Mouse (Mus musculus) splenic B cell, adult 2 months (primary cell): Measurements from ENCODE around the gene Fam196b.

Experiments
- DNase-seq: peaks from one replicate; pipeline ENCODE4 v3.0.0-alpha.2; 2011; ENCODE audit warnings: low read depth, low spot score
- H3K27me3 ChIP-seq: 2 replicates; pipeline ENCODE4 v1.6.1; 2012; ENCODE audit warnings: mild to moderate bottlenecking, low read length, moderate library complexity, mixed read lengths; ENCODE audit not compliant: control insufficient read depth, poor library complexity, insufficient read depth, severe bottlenecking
- H3K36me3 ChIP-seq: 2 replicates; pipeline ENCODE4 v1.6.1; 2012; ENCODE audit warnings: mild to moderate bottlenecking, low read length, moderate library complexity, mixed read lengths; ENCODE audit not compliant: control insufficient read depth, poor library complexity, insufficient read depth, severe bottlenecking

Fam196b gene

DNA sequence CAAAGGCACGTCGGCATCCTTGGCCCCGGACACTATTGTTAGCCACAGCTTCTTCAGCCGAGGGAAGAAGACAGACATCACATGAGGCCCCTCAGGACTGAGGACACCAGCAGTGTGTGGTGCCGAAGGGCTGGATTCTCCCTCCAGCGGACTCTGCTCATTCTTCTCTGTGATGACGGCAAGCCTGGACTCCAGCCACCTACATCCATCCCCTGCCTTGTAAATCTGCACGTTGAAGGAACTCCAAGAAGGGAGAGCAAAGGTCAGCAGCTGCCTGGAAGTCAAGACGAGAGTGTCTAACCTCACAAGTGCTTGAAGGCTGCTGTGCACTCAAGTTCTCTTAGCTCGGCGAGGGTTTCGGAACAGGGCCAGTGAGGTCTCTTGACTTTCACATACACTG is 40.8 kb downstream of the Fam196b start:
- Histone ChIP-seq H3K27me3 (no peaks in the 10 kb centered on the region), H3K36me3 (peaks cover 2% of the 10 kb centered on the region; the same call in 1 of the 2 replicates)
- DNase-seq: no peak

DNA sequence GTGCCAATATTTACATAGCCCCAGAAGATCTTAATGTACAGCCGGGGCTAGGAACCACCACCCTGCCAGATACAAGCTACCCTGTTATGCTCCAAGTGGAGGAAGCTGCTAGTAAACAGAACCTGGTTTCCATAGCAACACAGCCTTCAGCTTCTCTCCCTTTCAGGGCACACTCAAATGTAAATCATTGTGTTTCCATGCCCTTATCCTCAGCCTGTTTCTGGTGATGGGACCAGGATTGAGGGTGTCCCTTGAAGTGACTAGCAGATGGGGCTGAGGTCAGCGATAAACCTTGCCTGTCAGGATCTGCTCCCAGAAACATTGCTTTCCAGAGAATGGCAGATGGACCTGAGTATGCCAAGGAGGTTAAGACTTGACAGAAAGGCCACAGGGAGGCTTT is 41.5 kb downstream of the Fam196b start:
- H3K36me3 ChIP-seq: peaks cover 2% of the 10 kb centered on the region; the same call in 1 of the 2 replicates
- DNase-seq: peak; percentile 15
- H3K27me3 ChIP-seq: no peaks in the 10 kb centered on the region

DNA sequence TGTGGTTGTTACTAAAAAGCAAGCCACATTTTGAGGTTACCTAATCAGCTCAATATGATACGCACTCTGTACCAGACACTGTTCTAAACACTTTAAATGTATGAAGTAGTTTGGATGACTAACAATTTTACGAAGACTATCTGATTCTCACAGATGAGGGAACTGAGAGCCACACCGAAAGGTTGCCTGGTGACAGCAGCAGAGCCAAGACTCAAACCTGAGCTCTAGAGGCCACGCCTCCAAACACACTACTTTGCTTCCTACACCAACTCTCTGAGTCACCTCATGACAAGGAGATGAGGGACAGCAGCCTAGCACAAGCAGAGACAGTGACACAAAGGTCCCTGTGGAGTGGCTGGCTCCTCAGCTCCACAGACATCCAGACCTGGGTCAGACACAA is 57.6 kb downstream of the Fam196b start:
- DNase-seq: no peak
- H3K36me3 ChIP-seq: peaks cover 11% of the 10 kb centered on the region

DNA sequence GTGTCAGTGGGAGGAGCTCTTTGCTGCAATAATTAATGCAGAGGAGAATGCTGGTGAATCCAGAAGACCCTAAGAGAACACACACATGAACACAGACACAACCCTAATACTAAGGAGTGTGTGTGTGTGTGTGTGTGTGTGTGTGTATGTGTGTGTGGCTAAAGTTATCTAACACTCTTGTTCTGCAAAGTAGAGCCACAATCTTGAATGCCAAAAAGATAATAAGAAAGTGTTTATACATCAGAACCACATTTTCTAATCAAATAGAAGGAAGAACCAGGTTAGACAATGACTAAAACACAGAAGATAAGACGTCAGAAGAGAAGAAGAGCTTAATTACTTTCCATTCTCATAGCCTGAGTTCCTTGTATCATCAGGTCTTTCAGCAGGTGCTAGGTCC is 60.9 kb downstream of the Fam196b start:
- Histone ChIP-seq H3K36me3 (peaks cover 4% of the 10 kb centered on the region; the same call in 1 of the 2 replicates), H3K27me3 (no peaks in the 10 kb centered on the region)
- DNase-seq: no peak

More for the DNA sequence above, 57.6 kb downstream of the Fam196b start:
- H3K27me3 ChIP-seq: no peaks in the 10 kb centered on the region

DNA sequence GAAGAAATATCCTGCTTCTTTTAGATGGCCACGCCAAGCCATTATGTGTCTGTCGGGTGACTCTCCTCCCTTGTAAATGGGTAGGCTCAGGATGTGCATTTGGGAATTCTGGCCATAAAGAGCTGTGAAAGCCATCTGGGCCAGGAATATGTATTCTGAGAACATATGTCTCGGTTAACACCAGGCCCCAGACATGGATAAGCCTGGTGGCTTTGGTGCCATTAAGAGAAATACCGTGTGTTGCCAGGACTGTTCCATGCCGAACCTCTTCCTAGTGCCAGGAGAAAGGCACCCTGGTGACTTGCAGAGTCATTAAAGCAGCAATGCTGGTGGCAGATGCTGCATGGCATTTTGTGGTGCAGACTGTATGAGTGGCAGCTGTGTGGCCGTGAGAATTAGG is 63.0 kb downstream of the Fam196b start:
- DNase-seq: no peak
- peaks cover 4% of the 10 kb centered on the region; the same call in 1 of the 2 replicates for H3K36me3 ChIP-seq
- H3K27me3 ChIP-seq: no peaks in the 10 kb centered on the region

DNA sequence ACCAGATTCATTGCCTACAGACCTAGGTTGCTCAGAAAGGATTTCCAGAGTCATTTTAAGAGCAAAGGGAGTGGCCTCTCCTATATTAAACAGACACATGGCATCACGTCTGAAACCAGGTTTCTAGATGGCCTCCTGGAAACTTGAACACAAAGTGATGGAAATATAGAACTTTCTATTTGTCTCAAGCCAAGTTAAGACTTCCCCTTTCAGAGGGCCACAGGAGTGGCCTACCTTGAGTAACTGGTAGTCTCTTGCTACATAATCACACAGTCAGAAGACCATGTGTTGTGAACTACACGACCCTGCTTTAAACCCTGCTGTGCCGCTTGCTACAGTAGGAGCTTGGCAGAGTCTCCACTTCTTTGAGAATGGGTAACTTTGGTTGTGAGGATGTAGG is 68.9 kb downstream of the Fam196b start:
- Histone ChIP-seq H3K36me3 (peaks cover 5% of the 10 kb centered on the region; the same call in 1 of the 2 replicates), H3K27me3 (no peaks in the 10 kb centered on the region)
- DNase-seq: no peak

- no peak for DNase-seq
- Histone ChIP-seq H3K36me3 (peaks cover 5% of the 10 kb centered on the region; the same call in 1 of the 2 replicates), H3K27me3 (no peaks in the 10 kb centered on the region)
Measured at GRCm38 (mm10) chr11:34384178-34384577, 69.6 kb downstream of the Fam196b start.

- Histone ChIP-seq H3K27me3 (no peaks in the 10 kb centered on the region), H3K36me3 (peaks cover 5% of the 10 kb centered on the region; the same call in 1 of the 2 replicates)
- no peak for DNase-seq
Measured at GRCm38 (mm10) chr11:34385001-34385688, 70.5 kb downstream of the Fam196b start.

DNA sequence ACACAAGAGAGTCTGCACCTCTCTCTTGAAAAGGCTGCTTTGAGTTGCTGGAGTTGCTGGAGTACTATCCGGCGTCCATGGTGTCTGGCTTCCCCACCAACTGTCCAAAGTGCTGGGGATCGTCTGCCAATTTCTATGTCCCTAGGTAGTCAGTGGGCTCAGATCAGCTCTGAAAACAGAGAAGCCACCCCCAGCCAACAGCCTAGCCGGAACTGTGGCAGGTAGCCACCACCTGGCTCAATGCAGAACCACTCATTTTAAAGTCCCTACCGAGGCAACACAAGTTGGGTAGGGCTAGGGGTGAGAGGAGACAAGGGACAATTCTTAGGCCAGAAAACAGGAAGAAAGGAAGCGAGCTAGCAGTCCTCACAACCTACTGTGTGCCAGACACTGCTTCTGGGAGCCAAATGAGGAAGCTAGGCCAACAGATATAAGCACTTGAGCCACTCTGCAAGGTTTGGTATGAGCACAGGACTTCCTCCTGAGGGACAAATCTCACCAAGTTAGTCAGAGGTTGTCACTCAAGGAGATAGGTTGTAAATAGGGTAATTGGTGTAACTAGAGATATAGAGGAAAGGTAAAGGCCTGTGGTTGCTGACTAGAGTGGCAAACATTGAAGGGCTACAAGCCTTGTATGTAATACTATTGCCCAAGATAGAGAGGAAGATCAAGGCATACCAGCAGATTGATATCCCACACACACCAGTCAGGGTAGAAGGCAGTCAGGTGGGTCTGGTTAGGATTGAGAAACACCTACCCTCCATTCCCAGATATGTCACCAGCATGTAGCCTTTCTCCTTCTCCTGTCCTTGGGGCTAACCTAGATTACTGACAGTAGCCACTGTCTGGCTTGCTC is 74.9 kb downstream of the Fam196b start:
- peak; percentile 15 for DNase-seq
- peaks cover 5% of the 10 kb centered on the region for H3K36me3 ChIP-seq
- no peaks in the 10 kb centered on the region for H3K27me3 ChIP-seq

GRCm38 (mm10) chr11:34392105-34392504 is 77.5 kb downstream of the Fam196b start:
- no peak for DNase-seq
- no peaks in the 10 kb centered on the region for H3K27me3 ChIP-seq
- no peaks in the 10 kb centered on the region; the same call in none of the 2 replicates for H3K36me3 ChIP-seq

DNA sequence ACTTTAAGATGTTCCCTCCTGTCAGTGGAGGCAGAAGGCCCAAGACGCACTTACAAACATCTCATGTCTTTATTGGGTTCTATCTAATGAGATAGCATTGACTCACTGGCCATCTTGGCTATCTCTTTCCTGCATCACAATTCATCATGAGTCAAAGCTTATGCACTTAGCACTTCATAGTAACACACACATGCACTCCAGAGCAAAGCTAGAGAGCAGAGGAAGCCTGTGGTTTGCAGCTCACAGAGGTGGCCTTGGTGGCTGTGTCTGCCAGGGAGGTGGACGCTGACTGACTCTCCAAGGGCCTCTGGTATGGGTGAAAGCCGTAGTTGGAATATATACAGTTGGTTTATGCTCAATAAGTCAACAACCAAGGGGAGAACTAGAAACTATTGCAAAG is 81.2 kb downstream of the Fam196b start:
- DNase-seq: no peak
- Histone ChIP-seq H3K36me3 (no peaks in the 10 kb centered on the region; the same call in none of the 2 replicates), H3K27me3 (no peaks in the 10 kb centered on the region)

DNA sequence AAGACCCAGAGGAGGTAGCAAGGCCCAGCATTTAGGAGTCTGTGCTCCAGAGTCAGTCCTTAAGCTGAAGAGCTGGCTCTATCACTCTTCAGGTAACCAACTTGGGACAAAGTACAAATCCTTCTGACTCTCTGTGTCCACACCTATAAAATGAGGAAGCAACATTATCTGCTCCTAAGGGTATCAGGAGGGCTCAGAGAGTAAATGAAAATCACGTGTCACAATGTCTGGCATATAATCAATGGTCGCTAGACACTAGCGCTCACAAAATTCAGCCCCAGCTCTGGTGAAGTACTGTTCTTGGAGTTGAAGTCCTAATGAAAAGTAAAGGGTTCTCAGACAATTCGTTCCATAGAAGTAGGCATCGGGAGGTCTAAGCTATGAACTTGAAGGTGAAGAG is 83.0 kb downstream of the Fam196b start:
- Histone ChIP-seq H3K36me3 (no peaks in the 10 kb centered on the region; the same call in none of the 2 replicates), H3K27me3 (no peaks in the 10 kb centered on the region)
- no peak for DNase-seq

DNA sequence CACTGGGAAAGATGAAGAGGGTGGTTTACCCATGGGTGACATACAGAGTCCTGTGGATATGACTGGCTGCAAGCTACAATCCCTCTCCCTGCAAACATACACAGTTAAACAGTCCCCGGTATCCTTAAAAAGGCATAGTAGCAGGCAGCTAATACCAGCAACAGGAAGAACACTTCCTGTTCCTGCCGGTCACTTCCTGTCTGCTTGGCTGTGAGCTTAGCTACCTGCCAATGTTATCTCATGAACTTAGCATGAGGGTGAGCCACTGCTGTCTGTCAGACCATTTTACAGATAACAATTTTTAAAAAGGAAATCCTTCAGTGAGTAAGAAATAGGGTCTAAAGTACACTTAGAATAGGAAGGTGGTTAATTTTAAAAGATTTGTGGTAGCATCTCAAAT is 83.9 kb downstream of the Fam196b start:
- Histone ChIP-seq H3K27me3 (no peaks in the 10 kb centered on the region), H3K36me3 (no peaks in the 10 kb centered on the region; the same call in none of the 2 replicates)
- DNase-seq: peak; percentile 24

- H3K36me3 ChIP-seq: no peaks in the 10 kb centered on the region; the same call in none of the 2 replicates
- DNase-seq: no peak
- no peaks in the 10 kb centered on the region for H3K27me3 ChIP-seq
Measured at GRCm38 (mm10) chr11:34401343-34401742, 86.7 kb downstream of the Fam196b start.

DNA sequence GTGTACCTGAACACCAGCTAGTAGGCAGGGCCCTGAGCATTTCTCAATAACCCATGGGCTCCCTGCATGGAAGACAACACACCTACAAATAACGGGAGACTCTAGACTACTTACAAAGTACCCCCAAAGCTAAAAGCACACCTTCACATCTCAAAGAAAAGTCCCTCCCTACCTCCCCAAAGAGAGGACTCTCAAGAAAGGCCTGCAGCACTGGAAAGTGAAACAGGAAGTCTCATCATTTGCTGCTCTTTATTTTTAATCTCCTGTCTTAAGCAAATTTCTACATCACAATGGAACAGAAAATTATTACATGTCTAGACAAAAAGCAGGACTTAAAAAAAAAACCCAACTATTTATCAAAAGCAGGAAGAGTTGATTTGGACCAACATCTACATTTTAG is 90.7 kb downstream of the Fam196b start:
- Histone ChIP-seq H3K27me3 (no peaks in the 10 kb centered on the region), H3K36me3 (no peaks in the 10 kb centered on the region; the same call in none of the 2 replicates)
- DNase-seq: peak; percentile 58
